Mouse (Mus musculus): ENCODE data around the gene BC025920. TPM values are rescaled to one million over a fixed set of nuclear protein-coding genes. Genes with fewer than 3 reads are reported as not detected.

BC025920 gene
- polyA plus RNA-seq (2012; rRNA removed), result 3.6 and 3.7 TPM in 2 replicates

- no peaks in the 10 kb centered on the region for H3K27me3 ChIP-seq (ENCODE audit: control insufficient read depth, insufficient read depth, low read length)
- peak; percentile 93 to 98 for DNase-seq
- peaks cover 18% of the 10 kb centered on the region for H3K4me1 ChIP-seq (ENCODE audit: control insufficient read depth, insufficient read depth, low read length)
- peak within 1 kb of the TSS; percentile 91 for H3K27ac ChIP-seq (ENCODE audit: insufficient read depth, low read length)
- TF ChIP-seq POLR2A (IDR thresholded peaks at IDR 0.05; ENCODE audit: borderline replicate concordance, insufficient read depth, low read length) (peak; percentile 48; the same call in 1 of the 2 replicates), CTCF (IDR thresholded peaks at IDR 0.05; ENCODE audit: borderline replicate concordance, insufficient read depth, low read depth, low read length) (no peak)
- under 1% methylated on average over 39 of the region's 39 CpGs for WGBS
- peak within 1 kb of the TSS; percentile 86 for H3K4me3 ChIP-seq (replicated peaks; ENCODE audit: insufficient read depth, low read depth, low read length)
Measured at GRCm38 (mm10) chr10:81605974-81606751, at the start of gene BC025920. BC025920 (plus strand) TSS chr10:81606270.

- H3K27me3 ChIP-seq (ENCODE audit: control insufficient read depth, insufficient read depth, low read length), result no peaks in the 10 kb centered on the region
- peaks cover 3% of the 10 kb centered on the region; the same call in 1 of the 2 replicates for H3K4me1 ChIP-seq (ENCODE audit: control insufficient read depth, insufficient read depth, low read length)
- TF ChIP-seq CTCF (IDR thresholded peaks at IDR 0.05; ENCODE audit: borderline replicate concordance, insufficient read depth, low read depth, low read length) (peak; percentile 45; the same call in 1 of the 2 replicates), POLR2A (IDR thresholded peaks at IDR 0.05; ENCODE audit: borderline replicate concordance, insufficient read depth, low read length) (no peak)
- H3K4me3 ChIP-seq (replicated peaks; ENCODE audit: insufficient read depth, low read depth, low read length), result no peak overlapping the region
- WGBS, result 71% methylated on average over 3 of the region's 3 CpGs
- H3K27ac ChIP-seq (ENCODE audit: insufficient read depth, low read length), result no peak overlapping the region
- DNase-seq, result no peak
Measured at GRCm38 (mm10) chr10:81556282-81556681, 49.8 kb upstream of the BC025920 start.

GRCm38 (mm10) chr10:81557491-81557890 is 48.6 kb upstream of the BC025920 start:
- 43% methylated on average over 1 of the region's 1 CpGs for WGBS
- Histone ChIP-seq H3K4me3 (replicated peaks; ENCODE audit: insufficient read depth, low read depth, low read length) (no peak overlapping the region), H3K27ac (ENCODE audit: insufficient read depth, low read length) (no peak overlapping the region), H3K4me1 (ENCODE audit: control insufficient read depth, insufficient read depth, low read length) (peaks cover 7% of the 10 kb centered on the region; the same call in 1 of the 2 replicates), H3K27me3 (ENCODE audit: control insufficient read depth, insufficient read depth, low read length) (no peaks in the 10 kb centered on the region)
- DNase-seq, result no peak
- TF ChIP-seq CTCF (IDR thresholded peaks at IDR 0.05; ENCODE audit: borderline replicate concordance, insufficient read depth, low read depth, low read length), result no peak
- no peak for TF ChIP-seq POLR2A (IDR thresholded peaks at IDR 0.05; ENCODE audit: borderline replicate concordance, insufficient read depth, low read length)

- WGBS, result 0% methylated on average over 39 of the region's 53 CpGs
- no peaks in the 10 kb centered on the region for H3K27me3 ChIP-seq (ENCODE audit: control insufficient read depth, insufficient read depth, low read length)
- peak; percentile 88 for DNase-seq
- peaks cover 20% of the 10 kb centered on the region; the same call in 1 of the 2 replicates for H3K4me1 ChIP-seq (ENCODE audit: control insufficient read depth, insufficient read depth, low read length)
- TF ChIP-seq POLR2A (IDR thresholded peaks at IDR 0.05; ENCODE audit: borderline replicate concordance, insufficient read depth, low read length) (peak; percentile 47), CTCF (IDR thresholded peaks at IDR 0.05; ENCODE audit: borderline replicate concordance, insufficient read depth, low read depth, low read length) (no peak)
- peak within 1 kb of the TSS; percentile 94 for H3K4me3 ChIP-seq (replicated peaks; ENCODE audit: insufficient read depth, low read depth, low read length)
- H3K27ac ChIP-seq (ENCODE audit: insufficient read depth, low read length), result peak within 1 kb of the TSS; percentile 95
Measured at GRCm38 (mm10) chr10:81559163-81559626, 46.9 kb upstream of the BC025920 start, which contains the start of gene Aes. Aes (plus strand) TSS chr10:81559488.

- WGBS, result 1% methylated on average over 35 of the region's 36 CpGs
- Histone ChIP-seq H3K27me3 (ENCODE audit: control insufficient read depth, insufficient read depth, low read length) (no peaks in the 10 kb centered on the region), H3K4me3 (replicated peaks; ENCODE audit: insufficient read depth, low read depth, low read length) (peak overlapping the region; percentile 91), H3K27ac (ENCODE audit: insufficient read depth, low read length) (peak overlapping the region; percentile 95), H3K4me1 (ENCODE audit: control insufficient read depth, insufficient read depth, low read length) (peaks cover 25% of the 10 kb centered on the region; the same call in 1 of the 2 replicates)
- TF ChIP-seq CTCF (IDR thresholded peaks at IDR 0.05; ENCODE audit: borderline replicate concordance, insufficient read depth, low read depth, low read length) (no peak), POLR2A (IDR thresholded peaks at IDR 0.05; ENCODE audit: borderline replicate concordance, insufficient read depth, low read length) (peak; percentile 33; the same call in 1 of the 2 replicates)
- DNase-seq, result peak; percentile 78 to 81
Measured at GRCm38 (mm10) chr10:81559627-81560539, 46.2 kb upstream of the BC025920 start.

GRCm38 (mm10) chr10:81560719-81561459 is 45.2 kb upstream of the BC025920 start:
- no peak for DNase-seq
- Histone ChIP-seq H3K27ac (ENCODE audit: insufficient read depth, low read length) (peak overlapping the region; percentile 80), H3K27me3 (ENCODE audit: control insufficient read depth, insufficient read depth, low read length) (no peaks in the 10 kb centered on the region), H3K4me3 (replicated peaks; ENCODE audit: insufficient read depth, low read depth, low read length) (peak overlapping the region; percentile 91), H3K4me1 (ENCODE audit: control insufficient read depth, insufficient read depth, low read length) (peaks cover 31% of the 10 kb centered on the region)
- 27% methylated on average over 16 of the region's 16 CpGs for WGBS
- no peak for TF ChIP-seq CTCF (IDR thresholded peaks at IDR 0.05; ENCODE audit: borderline replicate concordance, insufficient read depth, low read depth, low read length)
- no peak for TF ChIP-seq POLR2A (IDR thresholded peaks at IDR 0.05; ENCODE audit: borderline replicate concordance, insufficient read depth, low read length)

- H3K27me3 ChIP-seq (ENCODE audit: control insufficient read depth, insufficient read depth, low read length), result no peaks in the 10 kb centered on the region
- H3K4me1 ChIP-seq (ENCODE audit: control insufficient read depth, insufficient read depth, low read length), result peaks cover 31% of the 10 kb centered on the region
- no peak for DNase-seq
- WGBS, result 72% methylated on average over 6 of the region's 6 CpGs
- H3K4me3 ChIP-seq (replicated peaks; ENCODE audit: insufficient read depth, low read depth, low read length), result no peak overlapping the region
- no peak overlapping the region for H3K27ac ChIP-seq (ENCODE audit: insufficient read depth, low read length)
- no peak for TF ChIP-seq POLR2A (IDR thresholded peaks at IDR 0.05; ENCODE audit: borderline replicate concordance, insufficient read depth, low read length)
- no peak for TF ChIP-seq CTCF (IDR thresholded peaks at IDR 0.05; ENCODE audit: borderline replicate concordance, insufficient read depth, low read depth, low read length)
Measured at GRCm38 (mm10) chr10:81562411-81562810, 43.7 kb upstream of the BC025920 start.

Measured in cerebellum, adult 2 months (tissue).